Mouse (Mus musculus) neural tube, embryonic 13.5 days (tissue): Measurements from ENCODE around the gene Acin1. TPM values are rescaled to one million over a fixed set of nuclear protein-coding genes. Genes with fewer than 3 reads are reported as not detected.

ENCODE experiments used
- ATAC-seq: fragments of 200-750 bp; cut with Nextera tagmentation; 2 replicates; pipeline ENCODE4 v1.8.0; 2017; ENCODE audit warnings: low read depth, mild to moderate bottlenecking, moderate TSS enrichment, moderate library complexity
- H3K27ac ChIP-seq: fragments of 300-500 bp; sonication (generic); replicated peaks from 2 replicates; pipeline ENCODE4 v1.5.1; 2015; ENCODE audit warnings: moderate library complexity, mild to moderate bottlenecking, inconsistent platforms
- H3K27me3 ChIP-seq: fragments of 300-500 bp; sonication (generic); 2 replicates; pipeline ENCODE4 v1.6.1; 2015; ENCODE audit warnings: mild to moderate bottlenecking, inconsistent platforms
- H3K36me3 ChIP-seq: fragments of 300-500 bp; sonication (generic); 2 replicates; pipeline ENCODE4 v1.6.1; 2015; ENCODE audit warnings: mild to moderate bottlenecking, inconsistent platforms
- H3K4me1 ChIP-seq: fragments of 300-500 bp; sonication (generic); replicated peaks from 2 replicates; pipeline ENCODE4 v1.6.1; 2015; ENCODE audit warnings: inconsistent platforms
- H3K4me2 ChIP-seq: fragments of 300-500 bp; sonication (generic); 2 replicates; pipeline ENCODE4 v1.6.1; 2015; ENCODE audit warnings: inconsistent platforms, mild to moderate bottlenecking, moderate library complexity
- H3K4me3 ChIP-seq: fragments of 300-500 bp; sonication (generic); 2 replicates; pipeline ENCODE4 v1.5.1; 2015; ENCODE audit warnings: mild to moderate bottlenecking, inconsistent platforms
- H3K9ac ChIP-seq: fragments of 300-500 bp; sonication (generic); 2 replicates; pipeline ENCODE4 v1.6.1; 2015; ENCODE audit warnings: moderate library complexity, mild to moderate bottlenecking, inconsistent platforms
- H3K9me3 ChIP-seq: fragments of 300-500 bp; sonication (generic); 2 replicates; pipeline ENCODE4 v1.6.1; 2016; ENCODE audit warnings: inconsistent platforms
- WGBS: fragments of 180-500 bp; shearing (Covaris S2); methylation state at CpG from one replicate; pipeline ENCODE4 v1.1.7; 2015; 5-methylcytosine and 5-hydroxymethylcytosine counted together
- polyA plus RNA-seq: library from polyadenylated mRNA; unstranded; fragments of >200 nt; fragmentation: Nextera tagmentation; extraction: Ambion mirVana; gene quantifications from 2 replicates; pipeline ENCODE4 v1.2.1, GENCODE M21; 2015

Acin1 gene
- polyA plus RNA-seq, 1 experiment from 2014 or later: 140 TPM

DNA sequence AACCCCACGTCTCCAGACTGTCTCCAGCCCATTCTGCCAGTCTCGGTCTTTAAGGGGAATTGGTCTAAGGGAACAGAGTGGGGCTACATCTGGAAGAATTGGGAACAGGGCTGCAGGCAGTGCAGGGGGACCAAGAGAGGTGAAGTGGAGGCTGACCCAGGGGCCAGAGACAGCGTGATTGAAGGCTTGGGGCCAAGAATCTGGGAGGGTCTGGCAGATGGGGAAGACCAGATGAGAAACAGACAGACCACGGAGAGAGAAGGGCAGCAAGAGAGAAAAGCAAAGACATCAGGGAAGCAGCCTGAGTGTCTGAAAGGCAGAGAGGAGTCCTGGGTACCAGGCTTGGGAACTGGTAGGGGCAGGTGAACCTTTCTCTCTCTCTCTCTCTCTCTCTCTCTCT is 46.6 kb downstream of the Acin1 start:
- H3K9ac ChIP-seq: peak overlapping the region; percentile 83
- peaks cover 69% of the 10 kb centered on the region for H3K36me3 ChIP-seq
- no peak overlapping the region; the same call in 1 of the 2 replicates for H3K27ac ChIP-seq
- H3K9me3 ChIP-seq: no peaks in the 10 kb centered on the region
- no peak for ATAC-seq
- H3K4me2 ChIP-seq: peak overlapping the region; percentile 74
- H3K27me3 ChIP-seq: no peaks in the 10 kb centered on the region
- H3K4me3 ChIP-seq: peak overlapping the region; percentile 58
- H3K4me1 ChIP-seq: peaks cover 34% of the 10 kb centered on the region
- WGBS: 14% methylated on average over 4 of the region's 4 CpGs

DNA sequence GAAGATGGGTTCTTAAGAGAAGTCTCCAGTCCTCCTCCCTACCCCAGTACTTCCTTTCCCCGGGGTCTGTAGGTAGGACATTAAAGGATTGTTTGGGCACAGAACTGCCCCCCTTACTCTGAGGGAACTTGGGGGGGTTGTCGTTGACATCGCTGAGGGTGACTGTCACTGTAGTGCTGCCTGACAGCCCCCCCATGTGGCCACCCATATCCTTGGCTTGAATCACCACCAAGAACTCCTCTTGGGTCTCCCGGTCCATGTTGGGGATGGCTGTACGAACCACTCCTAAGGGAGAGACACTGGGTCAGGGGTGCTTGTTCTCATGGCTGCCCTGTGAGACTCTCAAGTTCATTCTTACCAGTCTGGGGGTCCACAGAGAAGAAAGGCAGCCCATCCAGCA is 48.5 kb downstream of the Acin1 start:
- no peaks in the 10 kb centered on the region for H3K9me3 ChIP-seq
- no peaks in the 10 kb centered on the region for H3K27me3 ChIP-seq
- H3K4me2 ChIP-seq: no peak overlapping the region
- H3K36me3 ChIP-seq: peaks cover 69% of the 10 kb centered on the region
- H3K9ac ChIP-seq: peak overlapping the region; percentile 83; the same call in 1 of the 2 replicates
- H3K27ac ChIP-seq: no peak overlapping the region
- whole genome bisulfite sequencing: 79% methylated on average over 5 of the region's 5 CpGs
- ATAC-seq: no peak
- no peak overlapping the region for H3K4me3 ChIP-seq
- H3K4me1 ChIP-seq: peaks cover 34% of the 10 kb centered on the region

DNA sequence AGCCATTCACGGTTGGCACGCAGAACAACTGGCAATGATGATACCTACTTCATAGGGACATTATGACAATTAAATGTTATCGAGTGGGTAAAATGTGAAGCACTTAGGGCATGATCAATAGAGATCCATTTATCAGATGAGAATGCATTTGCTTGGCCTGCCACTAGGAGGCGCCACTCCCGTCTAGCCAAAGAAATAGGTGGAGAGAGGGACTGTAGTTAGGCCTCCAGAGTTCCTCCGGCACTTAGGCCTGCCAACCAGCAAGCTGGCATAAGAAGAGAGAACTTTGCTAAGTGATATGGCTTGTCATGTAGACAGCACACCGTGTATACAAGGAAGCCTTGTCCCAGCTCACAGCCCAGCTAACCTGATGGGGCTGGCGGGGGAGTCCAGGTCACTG is 49.8 kb downstream of the Acin1 start:
- WGBS: 52% methylated on average over 8 of the region's 8 CpGs
- Histone ChIP-seq H3K36me3 (peaks cover 69% of the 10 kb centered on the region), H3K4me2 (no peak overlapping the region), H3K27me3 (no peaks in the 10 kb centered on the region), H3K9me3 (no peaks in the 10 kb centered on the region), H3K4me1 (peaks cover 31% of the 10 kb centered on the region), H3K9ac (no peak overlapping the region), H3K27ac (no peak overlapping the region), H3K4me3 (no peak overlapping the region)
- no peak for ATAC-seq

DNA sequence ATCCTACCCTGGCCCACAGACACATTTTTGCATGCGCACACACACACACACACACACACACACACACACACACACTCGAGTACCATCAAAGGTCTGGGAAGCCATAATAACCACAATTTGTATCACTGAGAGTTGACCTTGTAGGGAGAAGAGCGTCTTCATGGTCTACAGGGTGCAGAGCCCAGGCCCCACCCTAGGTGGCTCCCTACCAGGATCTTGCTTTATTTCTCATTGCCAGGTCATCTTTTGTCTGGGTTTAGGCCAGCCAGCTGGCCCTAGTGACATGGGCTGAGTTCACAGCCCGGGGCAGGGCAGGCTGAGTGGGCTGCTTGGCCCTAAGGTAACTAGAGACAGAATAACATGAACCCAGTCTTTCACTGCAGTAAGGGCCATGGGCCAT is 52.5 kb downstream of the Acin1 start:
- Histone ChIP-seq H3K36me3 (peaks cover 95% of the 10 kb centered on the region), H3K9ac (no peak overlapping the region), H3K27me3 (no peaks in the 10 kb centered on the region), H3K9me3 (no peaks in the 10 kb centered on the region), H3K4me2 (no peak overlapping the region), H3K4me1 (peaks cover 31% of the 10 kb centered on the region), H3K27ac (no peak overlapping the region), H3K4me3 (no peak overlapping the region)
- no peak for ATAC-seq
- WGBS: 91% methylated on average over 4 of the region's 4 CpGs

DNA sequence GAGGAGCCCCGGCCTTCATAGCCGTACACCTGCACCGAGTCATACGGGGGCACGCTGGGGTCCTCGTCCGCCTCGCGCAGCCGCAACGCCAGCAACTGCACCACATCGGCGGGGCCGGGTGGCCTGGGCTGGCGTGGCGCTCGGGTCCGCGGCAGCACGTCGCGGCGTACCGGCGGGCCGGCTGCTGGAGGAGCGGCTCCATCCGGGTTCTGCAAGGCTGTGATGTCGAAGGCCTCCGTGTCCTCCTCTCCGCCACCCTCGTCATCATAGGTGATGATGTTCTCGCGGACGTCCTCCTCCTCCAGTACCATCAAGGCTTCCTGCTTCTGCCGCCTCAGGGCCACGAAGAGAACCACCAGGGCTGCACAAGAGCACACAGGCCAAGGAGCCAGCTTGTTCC is 54.5 kb downstream of the Acin1 start:
- Histone ChIP-seq H3K9ac (0 out of 2 replicates have a peak overlapping the region, but pooled peaks have one; percentile 1), H3K36me3 (peaks cover 77% of the 10 kb centered on the region), H3K27me3 (no peaks in the 10 kb centered on the region), H3K4me3 (no peak overlapping the region), H3K9me3 (no peaks in the 10 kb centered on the region), H3K4me2 (no peak overlapping the region), H3K27ac (peak overlapping the region; percentile 75), H3K4me1 (peaks cover 16% of the 10 kb centered on the region; the same call in 1 of the 2 replicates)
- 94% methylated on average over 37 of the region's 37 CpGs for WGBS
- ATAC-seq: no peak

DNA sequence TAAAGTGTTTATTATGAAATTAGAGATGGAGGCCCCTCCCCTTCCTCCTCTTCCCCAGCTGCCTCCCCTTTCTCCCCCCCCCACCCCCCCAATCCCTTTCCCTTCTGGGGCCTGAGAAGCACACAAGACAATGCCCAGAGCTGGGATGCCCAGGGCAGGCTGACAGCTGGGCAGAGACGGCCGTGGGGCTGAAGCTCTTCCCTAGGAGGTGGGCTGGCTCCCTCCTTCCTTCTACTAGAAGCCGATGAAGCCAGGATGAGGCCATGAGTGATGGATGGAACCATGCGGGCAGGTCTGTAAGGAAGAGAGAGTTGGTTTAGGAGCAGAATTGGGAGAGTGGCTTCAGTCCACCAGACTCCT is 55.5 kb downstream of the Acin1 start:
- peaks cover 16% of the 10 kb centered on the region; the same call in 1 of the 2 replicates for H3K4me1 ChIP-seq
- peak; percentile 52 for ATAC-seq
- H3K27ac ChIP-seq: peak overlapping the region; percentile 75
- no peak overlapping the region for H3K9ac ChIP-seq
- no peaks in the 10 kb centered on the region for H3K9me3 ChIP-seq
- no peak overlapping the region for H3K4me2 ChIP-seq
- peaks cover 66% of the 10 kb centered on the region for H3K36me3 ChIP-seq
- 45% methylated on average over 4 of the region's 4 CpGs for WGBS
- no peak overlapping the region for H3K4me3 ChIP-seq
- no peaks in the 10 kb centered on the region for H3K27me3 ChIP-seq

DNA sequence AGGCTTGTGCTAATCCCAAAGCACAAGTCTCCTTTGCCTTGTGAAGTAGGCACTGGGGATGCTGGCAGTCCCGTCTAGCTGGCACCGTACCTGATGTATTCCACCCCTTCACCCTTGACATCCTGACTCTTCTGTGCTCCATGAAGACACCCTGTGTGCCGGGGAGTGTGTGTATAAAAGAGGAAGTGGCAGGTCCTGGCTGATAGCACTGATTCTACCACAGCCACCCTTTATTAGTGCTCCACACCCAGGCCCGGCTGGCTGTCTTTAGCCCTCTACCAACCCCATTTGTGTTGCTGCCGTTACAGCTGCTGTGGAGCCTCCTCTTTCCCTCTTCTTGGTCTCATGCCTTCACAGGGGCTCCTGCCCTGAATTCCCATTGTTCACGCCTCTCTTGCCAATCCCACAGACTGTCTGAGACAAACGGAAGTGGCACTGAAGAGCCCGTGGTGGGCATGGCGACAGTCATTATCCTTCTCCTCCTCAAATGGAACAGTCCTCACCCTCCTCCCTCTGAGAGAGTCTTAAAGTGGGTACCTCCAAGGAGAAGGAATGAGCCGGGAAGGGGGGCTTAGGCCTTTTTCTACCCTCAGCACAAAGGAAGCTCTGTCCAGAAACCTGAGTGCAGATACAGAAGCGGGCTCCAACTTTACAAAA is 56.0 kb downstream of the Acin1 start:
- Histone ChIP-seq H3K9ac (no peak overlapping the region), H3K36me3 (peaks cover 61% of the 10 kb centered on the region)
- peak; percentile 60 for ATAC-seq

DNA sequence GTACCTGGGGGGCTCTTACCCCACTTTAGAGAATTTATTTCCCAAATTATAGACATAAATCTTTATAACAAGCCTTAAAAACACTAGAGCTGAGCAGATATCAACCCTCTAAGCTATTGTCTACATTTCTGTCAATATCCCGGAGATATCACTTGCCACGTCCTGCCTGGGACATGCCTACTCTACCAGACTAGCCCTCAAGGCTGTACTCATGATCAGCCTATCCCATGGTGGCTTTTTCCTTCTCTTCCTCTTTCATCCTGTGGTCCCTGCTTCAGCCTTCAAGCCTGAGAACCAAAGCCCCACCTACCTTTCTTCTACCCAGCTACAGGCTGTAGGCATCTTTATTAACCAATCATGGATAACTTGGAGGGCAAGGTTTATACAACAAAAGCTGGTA is 56.9 kb downstream of the Acin1 start:
- peaks cover 55% of the 10 kb centered on the region for H3K36me3 ChIP-seq
- 90% methylated on average over 2 of the region's 2 CpGs for WGBS
- H3K9ac ChIP-seq: no peak overlapping the region
- ATAC-seq: no peak
- no peaks in the 10 kb centered on the region for H3K9me3 ChIP-seq
- no peak overlapping the region for H3K27ac ChIP-seq
- no peak overlapping the region for H3K4me2 ChIP-seq
- H3K4me3 ChIP-seq: no peak overlapping the region
- H3K27me3 ChIP-seq: no peaks in the 10 kb centered on the region
- peaks cover 16% of the 10 kb centered on the region; the same call in 1 of the 2 replicates for H3K4me1 ChIP-seq

More for the DNA sequence above, 56.0 kb downstream of the Acin1 start:
- Histone ChIP-seq H3K4me1 (peaks cover 16% of the 10 kb centered on the region; the same call in 1 of the 2 replicates), H3K4me3 (no peak overlapping the region), H3K27ac (peak overlapping the region; percentile 75), H3K9me3 (no peaks in the 10 kb centered on the region), H3K27me3 (no peaks in the 10 kb centered on the region), H3K4me2 (no peak overlapping the region)
- 69% methylated on average over 11 of the region's 11 CpGs for WGBS

DNA sequence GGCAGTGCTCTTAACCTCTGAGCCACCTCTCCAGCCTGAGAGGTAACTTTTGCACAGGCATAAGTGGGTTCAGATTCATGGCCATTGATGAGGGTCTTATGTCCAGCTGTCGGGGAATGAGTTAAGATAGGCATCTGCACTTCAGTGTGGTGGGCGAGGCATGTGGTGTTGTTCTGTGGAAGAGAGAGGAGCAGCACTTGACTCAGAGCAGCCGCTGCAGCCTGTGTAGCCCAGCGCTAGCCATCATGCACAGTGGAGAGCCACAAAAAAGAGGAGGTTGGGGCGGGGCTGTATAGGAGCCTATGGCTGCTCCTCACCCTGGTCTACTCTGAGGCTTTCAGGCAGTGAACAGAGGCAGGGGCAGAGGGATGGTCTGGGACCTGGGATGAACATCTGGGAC is 58.6 kb downstream of the Acin1 start:
- Histone ChIP-seq H3K36me3 (peaks cover 38% of the 10 kb centered on the region), H3K27me3 (no peaks in the 10 kb centered on the region), H3K9ac (no peak overlapping the region), H3K4me2 (no peak overlapping the region), H3K4me1 (peaks cover 16% of the 10 kb centered on the region; the same call in 1 of the 2 replicates), H3K27ac (no peak overlapping the region), H3K4me3 (no peak overlapping the region), H3K9me3 (no peaks in the 10 kb centered on the region)
- WGBS: 71% methylated on average over 5 of the region's 5 CpGs
- ATAC-seq: no peak

DNA sequence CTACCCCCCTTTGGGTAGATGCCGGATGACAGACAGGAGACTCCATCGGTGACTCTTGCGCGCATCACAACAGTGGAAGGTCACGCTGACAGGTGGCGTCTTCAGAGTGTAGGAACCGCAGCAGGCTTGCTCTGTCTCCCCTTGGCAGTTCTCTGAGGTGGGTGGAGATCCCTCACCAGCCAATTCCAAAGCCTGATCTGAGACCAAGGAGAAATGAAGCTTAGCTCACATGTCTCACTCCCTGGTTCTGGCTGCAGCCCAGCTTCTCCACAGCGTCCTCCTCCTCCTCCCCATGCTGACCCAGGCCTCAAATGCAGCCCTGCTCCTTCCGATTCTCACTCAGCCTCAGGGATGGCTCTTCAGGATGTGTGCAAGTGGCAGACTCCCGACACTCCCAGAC is 61.8 kb downstream of the Acin1 start:
- H3K27ac ChIP-seq: no peak overlapping the region
- no peak overlapping the region for H3K4me2 ChIP-seq
- no peak overlapping the region for H3K4me3 ChIP-seq
- H3K36me3 ChIP-seq: 0 out of 2 replicates have a peak, but pooled peaks cover 7% of the 10 kb centered on the region
- H3K9me3 ChIP-seq: no peaks in the 10 kb centered on the region
- no peaks in the 10 kb centered on the region for H3K27me3 ChIP-seq
- WGBS: 70% methylated on average over 10 of the region's 10 CpGs
- no peak for ATAC-seq
- H3K4me1 ChIP-seq: no peaks in the 10 kb centered on the region
- H3K9ac ChIP-seq: no peak overlapping the region

DNA sequence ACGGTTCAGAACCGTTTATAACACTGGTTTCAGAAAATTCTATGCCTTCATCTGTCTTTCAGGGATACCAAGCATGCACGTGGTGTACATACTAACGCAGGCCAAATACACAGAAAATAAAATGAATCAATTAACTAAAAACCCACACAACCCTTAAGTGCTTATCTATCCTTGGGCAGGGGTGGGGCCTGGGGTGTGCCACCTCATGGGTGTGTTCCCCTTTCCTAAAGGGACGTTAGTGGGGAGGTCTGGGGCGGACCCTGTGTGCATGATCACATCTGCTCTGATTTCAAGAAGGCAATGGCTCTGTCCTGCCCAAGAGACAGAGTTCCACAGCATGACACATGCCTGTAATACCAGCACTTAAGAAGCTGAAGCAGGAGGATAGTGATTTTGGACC is 63.4 kb downstream of the Acin1 start:
- no peak overlapping the region for H3K4me3 ChIP-seq
- no peaks in the 10 kb centered on the region for H3K4me1 ChIP-seq
- H3K9ac ChIP-seq: no peak overlapping the region
- 88% methylated on average over 6 of the region's 6 CpGs for WGBS
- H3K27me3 ChIP-seq: no peaks in the 10 kb centered on the region
- H3K4me2 ChIP-seq: no peak overlapping the region
- no peaks in the 10 kb centered on the region for H3K9me3 ChIP-seq
- no peak overlapping the region for H3K27ac ChIP-seq
- no peaks in the 10 kb centered on the region for H3K36me3 ChIP-seq
- no peak for ATAC-seq

DNA sequence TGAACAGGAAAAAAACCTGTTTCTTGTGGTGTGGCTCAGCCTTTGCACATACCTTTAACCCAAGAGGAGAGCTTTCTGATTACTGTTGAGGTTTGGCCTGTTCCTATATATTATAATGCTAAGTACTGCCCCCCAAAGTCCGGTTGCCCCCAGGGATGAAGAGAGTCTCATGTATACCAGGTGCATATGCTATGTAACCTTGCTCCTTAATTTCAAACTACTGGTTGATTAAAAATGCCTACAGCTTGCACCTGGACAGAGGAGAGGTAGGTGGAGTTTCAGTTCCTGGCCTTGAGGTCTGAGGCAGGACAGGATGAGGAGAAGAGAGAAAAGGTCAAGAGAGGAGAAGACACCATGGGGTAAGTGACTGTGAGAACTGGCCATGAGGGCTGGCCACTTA is 65.6 kb downstream of the Acin1 start, which contains the start of gene Psmb11:
TSS of gene Psmb11 (plus strand) at position 301 of the 400 bp plus-strand sequence.
- Histone ChIP-seq H3K27me3 (no peaks in the 10 kb centered on the region), H3K27ac (no peak within 1 kb of the TSS), H3K9ac (no peak within 1 kb of the TSS), H3K4me1 (peaks cover 12% of the 10 kb centered on the region), H3K9me3 (no peaks in the 10 kb centered on the region), H3K36me3 (0 out of 2 replicates have a peak, but pooled peaks cover 4% of the 10 kb centered on the region), H3K4me3 (no peak within 1 kb of the TSS), H3K4me2 (no peak within 1 kb of the TSS)
- 87% methylated on average over 1 of the region's 1 CpGs for WGBS
- no peak for ATAC-seq

DNA sequence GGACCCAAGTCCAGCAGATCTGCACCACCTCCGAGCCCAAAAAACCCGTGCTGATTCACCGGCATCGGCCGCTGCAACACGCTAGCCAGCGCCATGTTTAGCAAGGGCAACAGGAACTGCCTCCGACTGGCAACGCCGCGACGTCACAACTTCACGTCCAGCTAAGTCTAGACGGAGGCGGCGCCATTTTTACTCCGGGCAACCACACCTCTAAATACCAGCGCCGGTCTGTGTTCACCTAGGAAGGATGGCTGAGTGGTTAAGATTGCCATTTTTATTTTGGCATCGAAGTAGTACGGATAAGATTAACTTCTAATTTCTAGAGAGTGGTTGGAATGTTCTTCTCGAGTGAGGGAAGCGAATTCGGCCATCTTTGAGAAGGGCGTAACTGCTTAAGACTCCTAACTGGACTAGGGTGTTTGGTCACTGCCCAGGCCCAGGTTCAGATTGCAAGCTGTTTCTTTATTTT is 68.8 kb downstream of the Acin1 start, which contains the start of gene Psmb5:
TSS of gene Psmb5 (minus strand) at position 126 of the 469 bp plus-strand sequence.
- H3K4me3 ChIP-seq: peak within 1 kb of the TSS; percentile 83
- WGBS: under 1% methylated on average over 25 of the region's 25 CpGs
- H3K27ac ChIP-seq: peak within 1 kb of the TSS; percentile 88
- H3K4me2 ChIP-seq: peak within 1 kb of the TSS; percentile 84
- peaks cover 24% of the 10 kb centered on the region for H3K4me1 ChIP-seq
- H3K36me3 ChIP-seq: peaks cover 26% of the 10 kb centered on the region
- no peaks in the 10 kb centered on the region for H3K27me3 ChIP-seq
- H3K9ac ChIP-seq: peak within 1 kb of the TSS; percentile 97
- ATAC-seq: peak; percentile 90
- H3K9me3 ChIP-seq: no peaks in the 10 kb centered on the region
